Mouse (Mus musculus) thymus, adult 2 months (tissue): ENCODE measurements around the gene Pbx4.

Experiments
- CTCF ChIP-seq: fragments of 200-500 bp; IDR thresholded peaks from 2 replicates; pipeline ENCODE4 v1.5.1; 2012; ENCODE audit warnings: mild to moderate bottlenecking, control low read depth, low read length, moderate library complexity, borderline replicate concordance; ENCODE audit not compliant: control insufficient read depth, poor library complexity, insufficient read depth; ENCODE audit errors: extremely low read depth
- POLR2A ChIP-seq: fragments of 200-500 bp; IDR thresholded peaks from 2 replicates; pipeline ENCODE4 v1.6.1; 2012; ENCODE audit warnings: mild to moderate bottlenecking, low read length, control low read depth, moderate library complexity; ENCODE audit not compliant: control insufficient read depth, poor library complexity, insufficient read depth; ENCODE audit errors: extremely low read depth

DNA sequence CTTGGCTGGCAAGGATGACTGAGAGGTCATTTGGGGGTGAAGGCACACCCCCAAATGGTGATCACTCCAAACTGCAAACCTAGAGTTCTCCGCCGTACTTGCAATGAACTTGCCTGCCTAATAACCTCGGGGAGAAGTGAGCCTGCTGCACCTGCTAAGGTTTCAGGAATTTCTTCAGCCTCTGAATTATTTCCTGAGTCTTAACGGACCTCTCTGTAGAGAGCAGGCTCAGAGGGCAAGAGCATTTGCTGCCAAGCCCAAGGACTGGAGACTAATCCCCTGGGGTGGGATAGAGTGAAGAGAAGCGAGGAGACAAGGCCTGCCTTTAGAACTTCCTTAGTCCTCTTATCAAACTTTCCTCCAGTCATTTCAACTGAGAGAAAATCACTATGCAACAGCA is 42.6 kb upstream of the Pbx4 start:
- TF ChIP-seq CTCF (no peak), POLR2A (no peak)
